Mouse (Mus musculus) gastrocnemius, adult 18-20 months (tissue): ENCODE data around the gene Txnrd1. TPM values are rescaled to one million over a fixed set of nuclear protein-coding genes. Genes with fewer than 3 reads are reported as not detected.

ENCODE experiments used
- DNase-seq: peaks from one replicate; pipeline ENCODE4 v3.0.0; 2021; ENCODE audit warnings: low spot score
- total RNA-seq, 2 experiments: library from RNA; stranded (reverse); gene quantifications; 2 replicates each; pipeline ENCODE4 v1.2.3; 2021

Txnrd1 gene
- total RNA-seq, 2 experiments from 2014 or later = 52.6 to 65.1 TPM

DNA sequence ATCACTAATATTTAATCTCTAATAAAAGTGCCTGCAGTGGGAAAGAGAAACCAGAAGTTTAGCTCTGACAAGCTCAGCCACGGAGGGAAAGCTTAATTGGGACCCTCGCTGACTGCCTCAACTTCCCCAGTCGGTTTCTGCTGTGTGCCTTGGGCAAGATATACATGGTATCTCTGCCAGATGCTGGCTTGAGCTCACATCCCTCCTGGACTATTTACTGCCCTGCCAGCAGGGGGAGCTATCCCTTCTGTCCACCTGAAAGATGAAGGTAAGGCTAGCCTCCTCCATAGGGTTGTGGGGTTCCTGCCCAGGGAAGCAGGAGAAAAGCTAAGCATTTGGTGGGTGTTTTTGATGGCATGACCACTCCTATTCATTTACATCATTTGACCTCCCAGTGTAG is 76.4 kb downstream of the Txnrd1 start:
- no peak for DNase-seq

- DNase-seq = no peak
Observed at GRCm38 (mm10) chr10:82913238-82913637, 79.5 kb downstream of the Txnrd1 start.

- DNase-seq = no peak
Observed at GRCm38 (mm10) chr10:82913772-82914171, 80.0 kb downstream of the Txnrd1 start.

DNA sequence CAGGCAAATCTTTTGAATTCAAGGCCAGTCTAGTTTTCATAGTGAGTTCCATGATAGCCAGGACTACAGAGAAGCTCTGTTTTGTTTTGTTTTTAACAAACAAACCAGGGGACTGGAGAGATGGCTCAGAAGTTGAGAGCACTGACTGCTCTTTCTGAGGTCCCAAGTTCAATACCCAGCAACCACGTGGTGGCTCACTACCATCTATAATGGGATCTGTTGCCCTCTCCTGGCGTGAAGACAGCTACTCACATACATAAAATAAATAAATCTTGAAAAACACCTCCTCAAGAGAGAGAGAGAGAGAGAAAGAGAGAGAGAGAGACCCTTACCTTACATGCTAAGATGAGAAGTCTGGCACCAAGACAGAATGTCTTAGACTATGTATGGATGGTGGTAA is 84.9 kb downstream of the Txnrd1 start:
- no peak for DNase-seq

DNA sequence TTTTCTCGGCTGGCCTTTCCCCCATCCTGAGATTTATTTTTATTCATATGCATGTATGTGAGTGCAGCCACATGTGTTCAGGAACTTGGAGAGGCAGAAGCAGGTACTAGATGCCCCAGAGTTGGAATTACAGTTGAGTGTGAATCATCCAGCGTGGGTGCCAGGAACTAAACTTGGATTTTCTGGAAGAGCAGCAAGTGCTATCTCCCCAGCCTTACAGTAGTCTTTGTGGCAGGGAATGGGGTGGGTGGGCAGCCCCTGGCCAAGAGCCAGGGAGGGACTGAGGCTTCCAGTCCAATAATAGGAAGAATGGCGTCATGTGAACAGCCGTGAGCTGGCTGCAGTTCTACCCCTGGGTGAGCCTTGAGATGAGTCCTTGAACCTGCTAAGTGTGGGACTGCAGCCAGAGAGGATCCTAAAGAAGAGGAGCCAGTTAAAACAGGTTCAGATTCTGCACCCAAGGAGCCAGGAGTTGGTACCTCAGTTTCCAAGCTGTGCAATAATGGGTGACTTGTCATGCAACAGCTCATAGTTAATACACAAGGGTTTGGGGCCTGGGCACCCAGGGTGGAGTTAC is 85.7 kb downstream of the Txnrd1 start:
- DNase-seq = no peak

- no peak for DNase-seq
Observed at GRCm38 (mm10) chr10:82923547-82923946, 89.8 kb downstream of the Txnrd1 start.

DNA sequence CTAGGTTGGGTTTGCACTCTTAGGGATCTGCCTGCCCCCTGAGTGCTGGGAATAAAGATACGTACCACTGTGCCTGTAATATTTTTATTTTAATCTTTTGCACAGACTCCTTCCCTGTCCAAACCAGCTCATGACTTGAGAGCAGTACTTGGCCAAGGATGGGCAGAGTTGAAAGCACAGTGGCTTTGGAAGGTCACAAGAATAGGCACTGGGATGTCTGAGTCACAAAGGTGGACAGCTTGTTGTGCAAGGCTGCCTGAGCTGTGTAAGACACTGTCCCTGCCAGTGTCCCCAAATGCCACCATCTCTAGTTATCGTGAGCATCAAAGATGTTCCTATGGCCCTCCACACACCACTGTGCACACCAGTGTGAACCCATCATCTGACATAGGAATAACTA is 91.0 kb downstream of the Txnrd1 start:
- DNase-seq = no peak

GRCm38 (mm10) chr10:82925624-82926023 is 91.9 kb downstream of the Txnrd1 start:
- no peak for DNase-seq

GRCm38 (mm10) chr10:82935018-82935633 is 101.4 kb downstream of the Txnrd1 start:
- no peak for DNase-seq

GRCm38 (mm10) chr10:82935774-82936173 is 102.0 kb downstream of the Txnrd1 start:
- no peak for DNase-seq

Other genes with a start within 250 kb of the Txnrd1 start
- gene 1190007I07Rik, start 210.7 kb upstream of the Txnrd1 start, total RNA-seq = 10 to 100 TPM; 31.9 to 32.8 TPM
- 10 to 100 TPM; 10.5 to 12.0 TPM for gene Tdg, start 204.1 kb upstream of the Txnrd1 start, total RNA-seq
- gene Glt8d2, start 143.3 kb upstream of the Txnrd1 start, total RNA-seq = 1 to 10 TPM; 1.1 to 2.1 TPM
- 10 to 100 TPM; 20.8 to 29.3 TPM for gene Hcfc2, start 137.8 kb upstream of the Txnrd1 start, total RNA-seq
- 10 to 100 TPM; 34.2 to 37.9 TPM for gene Nfyb, start 69.8 kb upstream of the Txnrd1 start, total RNA-seq
- 1 to 10 TPM in 1 of 2 experiments, under 1 TPM in 1; 0.90 to 1.1 TPM for gene Eid3, start 32.7 kb downstream of the Txnrd1 start, total RNA-seq
- under 1 TPM; 0.66 to 0.88 TPM for gene Chst11, start 151.5 kb downstream of the Txnrd1 start, total RNA-seq